Mouse (Mus musculus): ENCODE measurements around the gene Mfsd12. TPM values are rescaled to one million over a fixed set of nuclear protein-coding genes. Genes with fewer than 3 reads are reported as not detected.

Mfsd12 gene
- polyA plus RNA-seq, 1 experiment from 2014 or later = 11.5 TPM

DNA sequence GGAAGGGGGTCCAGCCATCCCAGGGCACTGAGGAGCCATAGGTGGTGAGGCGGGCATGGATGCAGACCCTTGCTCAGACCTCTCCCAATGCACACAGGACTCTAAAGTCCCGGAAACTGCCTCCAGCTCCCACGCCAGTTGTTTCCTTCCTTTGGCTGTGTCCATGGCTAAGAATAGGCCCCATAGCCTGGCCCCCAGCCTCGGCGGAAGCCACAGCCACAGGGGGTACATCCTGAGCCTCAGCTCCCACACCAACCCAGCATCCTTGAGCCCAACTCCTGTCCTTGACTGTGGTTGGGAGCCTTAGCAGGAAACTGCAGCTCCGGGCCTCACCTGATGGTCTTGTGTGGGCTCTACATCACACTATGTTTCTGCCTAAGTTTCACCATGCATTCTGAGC is 30.4 kb upstream of the Mfsd12 start:
- Histone ChIP-seq H3K36me3 (ENCODE audit: control insufficient read depth, insufficient read depth) (peaks cover 41% of the 10 kb centered on the region), H3K9ac (replicated peaks; ENCODE audit: low read depth, low read length) (no peak overlapping the region)
- 81% methylated on average over 6 of the region's 6 CpGs for WGBS

GRCm38 (mm10) chr10:81327959-81328358 is 29.3 kb upstream of the Mfsd12 start:
- no peak overlapping the region for H3K4me2 ChIP-seq (ENCODE audit: low read length)
- WGBS = 73% methylated on average over 2 of the region's 2 CpGs
- H3K36me3 ChIP-seq (ENCODE audit: control insufficient read depth, insufficient read depth) = peaks cover 35% of the 10 kb centered on the region
- no peak overlapping the region for H3K4me3 ChIP-seq (replicated peaks; ENCODE audit: low read length)
- ATAC-seq = no peak
- no peak overlapping the region for H3K9ac ChIP-seq (replicated peaks; ENCODE audit: low read depth, low read length)
- no peaks in the 10 kb centered on the region for H3K9me3 ChIP-seq (ENCODE audit: control insufficient read depth, low read length)
- H3K4me1 ChIP-seq (replicated peaks; ENCODE audit: control insufficient read depth, insufficient read depth, low read length) = no peaks in the 10 kb centered on the region
- H3K27me3 ChIP-seq (replicated peaks; ENCODE audit: control insufficient read depth, insufficient read depth, low read length) = peaks cover 8% of the 10 kb centered on the region
- H3K27ac ChIP-seq (ENCODE audit: low read length) = no peak overlapping the region

More for the DNA sequence above, 30.4 kb upstream of the Mfsd12 start:
- Histone ChIP-seq H3K4me1 (replicated peaks; ENCODE audit: control insufficient read depth, insufficient read depth, low read length) (peaks cover 7% of the 10 kb centered on the region), H3K4me3 (replicated peaks; ENCODE audit: low read length) (no peak overlapping the region), H3K9me3 (ENCODE audit: control insufficient read depth, low read length) (no peaks in the 10 kb centered on the region), H3K27me3 (replicated peaks; ENCODE audit: control insufficient read depth, insufficient read depth, low read length) (no peaks in the 10 kb centered on the region), H3K27ac (ENCODE audit: low read length) (0 out of 2 replicates have a peak overlapping the region, but pooled peaks have one; percentile 14), H3K4me2 (ENCODE audit: low read length) (no peak overlapping the region)
- ATAC-seq = no peak

GRCm38 (mm10) chr10:81328386-81328785 is 28.9 kb upstream of the Mfsd12 start, which contains the start of gene Tbxa2r:
Tbxa2r (plus strand) TSS chr10:81328731.
- Histone ChIP-seq H3K4me3 (replicated peaks; ENCODE audit: low read length) (no peak within 1 kb of the TSS), H3K9me3 (ENCODE audit: control insufficient read depth, low read length) (no peaks in the 10 kb centered on the region), H3K27ac (ENCODE audit: low read length) (no peak within 1 kb of the TSS), H3K4me2 (ENCODE audit: low read length) (no peak within 1 kb of the TSS), H3K27me3 (replicated peaks; ENCODE audit: control insufficient read depth, insufficient read depth, low read length) (peaks cover 10% of the 10 kb centered on the region), H3K4me1 (replicated peaks; ENCODE audit: control insufficient read depth, insufficient read depth, low read length) (no peaks in the 10 kb centered on the region), H3K36me3 (ENCODE audit: control insufficient read depth, insufficient read depth) (peaks cover 32% of the 10 kb centered on the region), H3K9ac (replicated peaks; ENCODE audit: low read depth, low read length) (no peak within 1 kb of the TSS)
- no peak for ATAC-seq
- WGBS = 19% methylated on average over 10 of the region's 10 CpGs

DNA sequence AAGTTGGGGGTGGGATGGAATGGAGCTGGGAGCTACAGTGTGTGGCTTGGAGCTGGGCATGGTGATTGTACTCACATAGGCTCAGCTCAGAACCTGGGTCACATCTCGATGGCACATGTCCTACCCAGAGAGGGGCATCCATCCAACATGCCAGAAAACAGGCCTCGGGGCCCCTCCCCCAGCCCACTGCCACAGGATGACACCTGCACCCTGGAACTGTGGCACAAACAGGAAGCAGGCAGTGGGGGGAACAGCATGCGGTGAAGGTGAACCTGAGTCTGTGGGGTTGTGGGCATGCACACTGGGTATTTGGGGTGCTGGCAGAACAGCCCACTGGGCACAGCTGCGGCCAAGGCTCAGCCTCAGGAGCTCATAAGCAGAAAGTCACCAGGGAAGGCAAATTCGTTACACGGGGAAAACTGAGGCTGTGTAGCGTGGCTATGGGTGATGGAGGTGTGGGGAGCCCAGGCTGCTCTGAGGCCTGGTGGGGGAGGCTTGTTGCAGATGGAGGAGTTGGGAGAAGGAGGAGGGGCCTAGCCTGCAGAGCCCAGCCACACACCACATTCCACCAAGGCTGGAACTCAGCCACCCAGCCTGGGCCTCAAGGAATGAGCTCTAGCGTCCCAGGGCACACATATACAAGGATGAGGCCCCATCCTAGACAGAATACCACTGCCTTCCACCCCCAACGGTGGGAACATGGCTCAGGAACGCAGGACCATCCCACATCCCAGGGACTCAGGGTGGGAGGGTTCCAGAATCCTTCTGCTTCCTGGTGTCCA is 27.9 kb upstream of the Mfsd12 start:
- Histone ChIP-seq H3K36me3 (ENCODE audit: control insufficient read depth, insufficient read depth) (peaks cover 23% of the 10 kb centered on the region), H3K4me3 (replicated peaks; ENCODE audit: low read length) (no peak overlapping the region), H3K9ac (replicated peaks; ENCODE audit: low read depth, low read length) (no peak overlapping the region), H3K27ac (ENCODE audit: low read length) (no peak overlapping the region), H3K4me2 (ENCODE audit: low read length) (no peak overlapping the region), H3K27me3 (replicated peaks; ENCODE audit: control insufficient read depth, insufficient read depth, low read length) (peaks cover 10% of the 10 kb centered on the region), H3K4me1 (replicated peaks; ENCODE audit: control insufficient read depth, insufficient read depth, low read length) (no peaks in the 10 kb centered on the region), H3K9me3 (ENCODE audit: control insufficient read depth, low read length) (no peaks in the 10 kb centered on the region)
- 75% methylated on average over 10 of the region's 10 CpGs for WGBS
- ATAC-seq = 0 out of 2 replicates have a peak, but pooled peaks have one; percentile 13

GRCm38 (mm10) chr10:81330007-81330406 is 27.3 kb upstream of the Mfsd12 start:
- H3K4me2 ChIP-seq (ENCODE audit: low read length) = no peak overlapping the region
- no peak overlapping the region for H3K27ac ChIP-seq (ENCODE audit: low read length)
- no peak overlapping the region for H3K9ac ChIP-seq (replicated peaks; ENCODE audit: low read depth, low read length)
- H3K27me3 ChIP-seq (replicated peaks; ENCODE audit: control insufficient read depth, insufficient read depth, low read length) = peaks cover 10% of the 10 kb centered on the region
- H3K4me1 ChIP-seq (replicated peaks; ENCODE audit: control insufficient read depth, insufficient read depth, low read length) = no peaks in the 10 kb centered on the region
- WGBS = 71% methylated on average over 4 of the region's 4 CpGs
- no peak for ATAC-seq
- H3K36me3 ChIP-seq (ENCODE audit: control insufficient read depth, insufficient read depth) = peaks cover 18% of the 10 kb centered on the region
- no peaks in the 10 kb centered on the region for H3K9me3 ChIP-seq (ENCODE audit: control insufficient read depth, low read length)
- no peak overlapping the region for H3K4me3 ChIP-seq (replicated peaks; ENCODE audit: low read length)

- Histone ChIP-seq H3K9me3 (ENCODE audit: control insufficient read depth, low read length) (no peaks in the 10 kb centered on the region), H3K4me2 (ENCODE audit: low read length) (no peak overlapping the region), H3K27me3 (replicated peaks; ENCODE audit: control insufficient read depth, insufficient read depth, low read length) (peaks cover 10% of the 10 kb centered on the region), H3K27ac (ENCODE audit: low read length) (no peak overlapping the region), H3K4me1 (replicated peaks; ENCODE audit: control insufficient read depth, insufficient read depth, low read length) (peaks cover 2% of the 10 kb centered on the region; the same call in 1 of the 2 replicates), H3K36me3 (ENCODE audit: control insufficient read depth, insufficient read depth) (no peaks in the 10 kb centered on the region), H3K9ac (replicated peaks; ENCODE audit: low read depth, low read length) (no peak overlapping the region), H3K4me3 (replicated peaks; ENCODE audit: low read length) (no peak overlapping the region)
- WGBS = 20% methylated on average over 29 of the region's 29 CpGs
- no peak for ATAC-seq
Measured at GRCm38 (mm10) chr10:81332277-81332676, 25.0 kb upstream of the Mfsd12 start.

- WGBS = 67% methylated on average over 11 of the region's 11 CpGs
- H3K4me3 ChIP-seq (replicated peaks; ENCODE audit: low read length) = no peak overlapping the region
- H3K4me2 ChIP-seq (ENCODE audit: low read length) = no peak overlapping the region
- no peaks in the 10 kb centered on the region for H3K36me3 ChIP-seq (ENCODE audit: control insufficient read depth, insufficient read depth)
- ATAC-seq = no peak
- no peak overlapping the region for H3K9ac ChIP-seq (replicated peaks; ENCODE audit: low read depth, low read length)
- peaks cover 2% of the 10 kb centered on the region; the same call in 1 of the 2 replicates for H3K4me1 ChIP-seq (replicated peaks; ENCODE audit: control insufficient read depth, insufficient read depth, low read length)
- H3K9me3 ChIP-seq (ENCODE audit: control insufficient read depth, low read length) = no peaks in the 10 kb centered on the region
- H3K27ac ChIP-seq (ENCODE audit: low read length) = no peak overlapping the region
- peaks cover 10% of the 10 kb centered on the region for H3K27me3 ChIP-seq (replicated peaks; ENCODE audit: control insufficient read depth, insufficient read depth, low read length)
Measured at GRCm38 (mm10) chr10:81334324-81334723, 23.0 kb upstream of the Mfsd12 start.

DNA sequence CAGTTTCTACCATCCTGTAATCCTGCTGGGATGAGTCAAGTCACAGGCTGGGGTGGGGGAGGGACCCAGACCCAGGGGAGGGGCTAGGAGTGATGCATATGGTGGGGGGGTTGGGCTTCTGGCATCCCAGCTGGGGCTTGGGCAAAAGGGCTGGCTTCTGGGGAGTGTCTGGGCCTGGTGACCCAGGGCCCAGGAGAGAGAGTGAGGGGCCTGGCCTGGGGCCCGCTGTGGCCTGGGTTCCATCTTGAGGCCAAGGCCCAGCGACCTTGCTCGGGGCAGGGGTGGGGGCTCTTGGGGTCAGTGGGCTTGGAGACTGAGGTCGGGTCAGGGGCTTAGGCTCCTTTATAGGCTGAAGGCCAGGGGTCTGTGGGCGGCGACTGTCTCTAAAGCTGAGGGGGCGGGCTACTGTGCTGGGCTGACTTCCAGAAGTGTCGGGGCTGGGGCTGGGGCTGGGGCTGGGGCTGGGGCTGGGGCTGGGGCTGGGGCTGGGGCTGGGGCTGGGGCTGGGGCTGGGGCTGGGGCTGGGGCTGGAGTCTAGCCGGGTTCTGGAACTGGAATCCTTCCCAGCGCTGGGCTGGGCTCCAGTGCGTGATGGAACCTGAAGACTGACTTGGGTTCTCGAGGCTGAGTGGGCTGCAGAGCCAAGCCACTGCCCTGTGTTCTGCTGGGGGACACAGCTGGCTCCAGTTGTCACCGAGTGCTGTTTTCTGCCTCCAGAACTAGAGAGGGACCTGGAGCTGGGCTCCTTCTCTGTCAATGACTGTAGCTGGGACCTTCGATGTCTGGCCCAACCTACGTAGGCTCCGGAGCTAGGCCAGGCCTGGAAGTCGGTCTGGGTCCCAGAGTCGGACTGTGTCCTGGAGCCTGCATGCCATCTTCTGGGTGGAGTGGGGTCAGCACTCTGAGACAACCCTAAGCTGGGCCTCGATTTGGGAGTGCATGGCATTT is 21.6 kb upstream of the Mfsd12 start:
- Histone ChIP-seq H3K36me3 (ENCODE audit: control insufficient read depth, insufficient read depth) (no peaks in the 10 kb centered on the region), H3K27ac (ENCODE audit: low read length) (no peak overlapping the region), H3K27me3 (replicated peaks; ENCODE audit: control insufficient read depth, insufficient read depth, low read length) (peaks cover 10% of the 10 kb centered on the region), H3K4me1 (replicated peaks; ENCODE audit: control insufficient read depth, insufficient read depth, low read length) (peaks cover 2% of the 10 kb centered on the region; the same call in 1 of the 2 replicates), H3K9ac (replicated peaks; ENCODE audit: low read depth, low read length) (no peak overlapping the region), H3K4me3 (replicated peaks; ENCODE audit: low read length) (no peak overlapping the region), H3K9me3 (ENCODE audit: control insufficient read depth, low read length) (no peaks in the 10 kb centered on the region), H3K4me2 (ENCODE audit: low read length) (no peak overlapping the region)
- no peak for ATAC-seq
- WGBS = 41% methylated on average over 17 of the region's 19 CpGs

GRCm38 (mm10) chr10:81336558-81336957 is 20.7 kb upstream of the Mfsd12 start:
- WGBS = 96% methylated on average over 4 of the region's 4 CpGs
- Histone ChIP-seq H3K4me3 (replicated peaks; ENCODE audit: low read length) (no peak overlapping the region), H3K4me2 (ENCODE audit: low read length) (no peak overlapping the region), H3K4me1 (replicated peaks; ENCODE audit: control insufficient read depth, insufficient read depth, low read length) (peaks cover 2% of the 10 kb centered on the region; the same call in 1 of the 2 replicates), H3K27ac (ENCODE audit: low read length) (no peak overlapping the region), H3K27me3 (replicated peaks; ENCODE audit: control insufficient read depth, insufficient read depth, low read length) (peaks cover 13% of the 10 kb centered on the region), H3K9me3 (ENCODE audit: control insufficient read depth, low read length) (no peaks in the 10 kb centered on the region), H3K36me3 (ENCODE audit: control insufficient read depth, insufficient read depth) (no peaks in the 10 kb centered on the region), H3K9ac (replicated peaks; ENCODE audit: low read depth, low read length) (no peak overlapping the region)
- ATAC-seq = no peak
